Mouse (Mus musculus) limb, embryonic 14.5 days (tissue): ENCODE results near the gene Gas6. TPM values are rescaled to one million over a fixed set of nuclear protein-coding genes. Genes with fewer than 3 reads are reported as not detected.

Source experiments
- ATAC-seq: fragments of 200-750 bp; cut with Nextera tagmentation; 2 replicates; pipeline ENCODE4 v1.8.0; 2017; ENCODE audit warnings: low read depth, moderate number of reproducible peaks, moderate TSS enrichment; ENCODE audit not compliant: low FRiP score
- DNase-seq: peaks from one replicate; pipeline ENCODE4 v3.0.0-alpha.2; 2015; ENCODE audit warnings: low spot score
- H3K27ac ChIP-seq: fragments of 300-500 bp; sonication (generic); replicated peaks from 2 replicates; pipeline ENCODE4 v1.5.1; 2014; ENCODE audit warnings: low read depth, mild to moderate bottlenecking, low read length, moderate library complexity, mixed read lengths
- H3K27me3 ChIP-seq: fragments of 300-500 bp; sonication (generic); 2 replicates; pipeline ENCODE4 v1.6.1; 2014; ENCODE audit warnings: low read length, mixed read lengths; ENCODE audit not compliant: control insufficient read depth, insufficient read depth
- H3K36me3 ChIP-seq: fragments of 300-500 bp; sonication (generic); 2 replicates; pipeline ENCODE4 v1.6.1; 2014; ENCODE audit warnings: mild to moderate bottlenecking, low read length, moderate library complexity, mixed read lengths; ENCODE audit not compliant: control insufficient read depth, insufficient read depth
- H3K4me1 ChIP-seq: fragments of 300-500 bp; sonication (generic); 2 replicates; pipeline ENCODE4 v1.6.1; 2014; ENCODE audit warnings: antibody characterized with exemption, low read length, mixed read lengths; ENCODE audit not compliant: control insufficient read depth, insufficient read depth
- H3K4me2 ChIP-seq: fragments of 300-500 bp; sonication (generic); replicated peaks from 2 replicates; pipeline ENCODE4 v1.6.1; 2014; ENCODE audit warnings: low read depth, mild to moderate bottlenecking, low read length, moderate library complexity; ENCODE audit not compliant: severe bottlenecking
- H3K4me3 ChIP-seq: fragments of 300-500 bp; sonication (generic); replicated peaks from 2 replicates; pipeline ENCODE4 v1.5.1; 2014; ENCODE audit warnings: low read length
- H3K9ac ChIP-seq: fragments of 300-500 bp; sonication (generic); 2 replicates; pipeline ENCODE4 v1.6.1; 2014; ENCODE audit warnings: mild to moderate bottlenecking, low read depth, low read length, moderate library complexity; ENCODE audit not compliant: severe bottlenecking
- H3K9me3 ChIP-seq: fragments of 300-500 bp; sonication (generic); 2 replicates; pipeline ENCODE4 v1.6.1; 2016; ENCODE audit warnings: low read length; ENCODE audit not compliant: control insufficient read depth
- POLR2A ChIP-seq: fragments of 200-500 bp; IDR thresholded peaks from 2 replicates; pipeline ENCODE4 v1.8.0; 2012; ENCODE audit warnings: inconsistent platforms, mild to moderate bottlenecking, moderate library complexity, borderline replicate concordance; ENCODE audit not compliant: insufficient read depth, insufficient read length; ENCODE audit errors: extremely low read depth
- WGBS: fragments of 180-500 bp; shearing (Covaris S2); extraction: QIAGEN DNeasy Blood & Tissue Kit; methylation state at CpG from one replicate; pipeline ENCODE4 v1.1.7; 2014; 5-methylcytosine and 5-hydroxymethylcytosine counted together
- polyA plus RNA-seq, 2 experiments: library from polyadenylated mRNA; depleted of rRNA in 1 of 2; stranded (reverse) in 1 of 2; unstranded in 1 of 2; fragments of >200 nt; fragmentation: Nextera tagmentation in 1 of 2; extraction: Ambion mirVana in 1 of 2; gene quantifications; 2 replicates each; pipeline versions ENCODE4 v1.2.1 to v1.2.3; 2012 to 2014

The Gas6 gene
- polyA plus RNA-seq, 2 experiments, result 32.7 to 48.6 TPM

- H3K4me2 ChIP-seq, result no peak overlapping the region
- WGBS, result 72% methylated on average over 6 of the region's 6 CpGs
- no peaks in the 10 kb centered on the region for H3K9me3 ChIP-seq
- no peak overlapping the region for H3K4me3 ChIP-seq
- TF ChIP-seq POLR2A, result no peak
- H3K36me3 ChIP-seq, result no peaks in the 10 kb centered on the region
- no peaks in the 10 kb centered on the region for H3K27me3 ChIP-seq
- ATAC-seq (no peak), DNase-seq (no peak)
- H3K27ac ChIP-seq, result no peak overlapping the region
- H3K4me1 ChIP-seq, result no peaks in the 10 kb centered on the region
- no peak overlapping the region for H3K9ac ChIP-seq
Observed at GRCm38 (mm10) chr8:13451747-13452277, 42.5 kb downstream of the Gas6 start.

GRCm38 (mm10) chr8:13448145-13448544 is 46.1 kb downstream of the Gas6 start:
- WGBS, result 56% methylated on average over 4 of the region's 4 CpGs
- no peaks in the 10 kb centered on the region for H3K36me3 ChIP-seq
- ATAC-seq, result no peak
- no peak overlapping the region for H3K27ac ChIP-seq
- no peak overlapping the region for H3K4me2 ChIP-seq
- H3K27me3 ChIP-seq, result no peaks in the 10 kb centered on the region
- no peak for TF ChIP-seq POLR2A
- no peaks in the 10 kb centered on the region for H3K4me1 ChIP-seq
- H3K9ac ChIP-seq, result no peak overlapping the region
- H3K9me3 ChIP-seq, result no peaks in the 10 kb centered on the region
- DNase-seq, result peak; percentile 48
- H3K4me3 ChIP-seq, result no peak overlapping the region

DNA sequence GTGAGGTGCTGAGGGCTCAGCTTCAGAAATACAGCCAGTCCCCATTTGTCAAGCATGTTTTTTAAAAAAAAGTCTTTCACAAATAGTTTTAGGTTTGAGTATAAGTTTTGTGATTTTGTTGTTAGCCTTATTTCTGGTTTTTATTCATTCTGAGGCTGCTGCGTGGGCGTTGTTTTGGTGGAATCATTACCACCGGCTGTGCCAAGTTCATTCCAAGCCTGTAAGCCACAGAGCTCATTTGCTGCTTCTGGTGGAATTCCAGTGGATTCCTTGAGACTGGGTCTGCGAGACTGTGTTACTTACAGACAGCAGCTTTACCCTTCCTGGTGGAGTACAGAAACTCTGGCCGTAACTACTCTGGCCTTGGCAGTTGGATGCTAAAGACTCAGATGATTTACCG is 47.8 kb downstream of the Gas6 start:
- Histone ChIP-seq H3K9me3 (no peaks in the 10 kb centered on the region), H3K4me2 (no peak overlapping the region), H3K4me3 (no peak overlapping the region), H3K9ac (no peak overlapping the region), H3K4me1 (no peaks in the 10 kb centered on the region), H3K27me3 (no peaks in the 10 kb centered on the region), H3K27ac (no peak overlapping the region), H3K36me3 (no peaks in the 10 kb centered on the region)
- DNase-seq, result no peak
- ATAC-seq, result no peak
- WGBS, result 75% methylated on average over 6 of the region's 6 CpGs
- TF ChIP-seq POLR2A, result no peak

GRCm38 (mm10) chr8:13442152-13442551 is 52.1 kb downstream of the Gas6 start:
- no peaks in the 10 kb centered on the region for H3K4me1 ChIP-seq
- H3K27me3 ChIP-seq, result no peaks in the 10 kb centered on the region
- no peak overlapping the region for H3K9ac ChIP-seq
- DNase-seq, result no peak
- H3K9me3 ChIP-seq, result no peaks in the 10 kb centered on the region
- H3K4me3 ChIP-seq, result no peak overlapping the region
- no peak for ATAC-seq
- no peak for TF ChIP-seq POLR2A
- no peaks in the 10 kb centered on the region for H3K36me3 ChIP-seq
- 86% methylated on average over 2 of the region's 2 CpGs for WGBS
- H3K4me2 ChIP-seq, result no peak overlapping the region
- H3K27ac ChIP-seq, result no peak overlapping the region

- Histone ChIP-seq H3K9ac (no peak overlapping the region), H3K27me3 (peaks cover 14% of the 10 kb centered on the region; the same call in 1 of the 2 replicates), H3K9me3 (no peaks in the 10 kb centered on the region), H3K4me2 (no peak overlapping the region), H3K27ac (no peak overlapping the region), H3K4me3 (no peak overlapping the region), H3K4me1 (no peaks in the 10 kb centered on the region), H3K36me3 (no peaks in the 10 kb centered on the region)
- DNase-seq (no peak), ATAC-seq (no peak)
- 68% methylated on average over 2 of the region's 2 CpGs for WGBS
- TF ChIP-seq POLR2A, result no peak
Observed at GRCm38 (mm10) chr8:13437531-13437930, 56.8 kb downstream of the Gas6 start.

GRCm38 (mm10) chr8:13436052-13436451 is 58.2 kb downstream of the Gas6 start:
- Histone ChIP-seq H3K9me3 (no peaks in the 10 kb centered on the region), H3K4me3 (no peak overlapping the region), H3K9ac (no peak overlapping the region), H3K27me3 (peaks cover 14% of the 10 kb centered on the region; the same call in 1 of the 2 replicates), H3K4me1 (no peaks in the 10 kb centered on the region), H3K4me2 (no peak overlapping the region), H3K36me3 (no peaks in the 10 kb centered on the region), H3K27ac (no peak overlapping the region)
- 10% methylated on average over 8 of the region's 8 CpGs for WGBS
- DNase-seq (no peak), ATAC-seq (no peak)
- TF ChIP-seq POLR2A, result no peak
